Mouse (Mus musculus) adrenal gland, postnatal 14 days (tissue): Measurements from ENCODE around the gene Accs. TPM values are rescaled to one million over a fixed set of nuclear protein-coding genes. Genes with fewer than 3 reads are reported as not detected.

Experiments
- DNase-seq: peaks from one replicate; pipeline ENCODE4 v3.0.0; 2021; ENCODE audit warnings: mixed read lengths
- long read RNA-seq, 2 experiments: library from polyadenylated mRNA; stranded (forward); transcript quantifications; one replicate each; pipeline ENCODE4 v2.0.0; 2021
- total RNA-seq: library from RNA; stranded (reverse); gene quantifications from 2 replicates; pipeline ENCODE4 v1.2.3, GENCODE M21; 2021

The Accs gene
- total RNA-seq, result 6.7 and 11.6 TPM in 2 replicates
- long read RNA-seq, experiment 1, partial matches to known transcripts, result 2 of 4 reads
- long read RNA-seq, experiment 1, other reads (novel, unspliced or antisense), result 2 of 4 reads
- long read RNA-seq, experiment 2, partial matches to known transcripts, result 1 of 4 reads
- long read RNA-seq, experiment 2, other reads (novel, unspliced or antisense), result 3 of 4 reads

DNA sequence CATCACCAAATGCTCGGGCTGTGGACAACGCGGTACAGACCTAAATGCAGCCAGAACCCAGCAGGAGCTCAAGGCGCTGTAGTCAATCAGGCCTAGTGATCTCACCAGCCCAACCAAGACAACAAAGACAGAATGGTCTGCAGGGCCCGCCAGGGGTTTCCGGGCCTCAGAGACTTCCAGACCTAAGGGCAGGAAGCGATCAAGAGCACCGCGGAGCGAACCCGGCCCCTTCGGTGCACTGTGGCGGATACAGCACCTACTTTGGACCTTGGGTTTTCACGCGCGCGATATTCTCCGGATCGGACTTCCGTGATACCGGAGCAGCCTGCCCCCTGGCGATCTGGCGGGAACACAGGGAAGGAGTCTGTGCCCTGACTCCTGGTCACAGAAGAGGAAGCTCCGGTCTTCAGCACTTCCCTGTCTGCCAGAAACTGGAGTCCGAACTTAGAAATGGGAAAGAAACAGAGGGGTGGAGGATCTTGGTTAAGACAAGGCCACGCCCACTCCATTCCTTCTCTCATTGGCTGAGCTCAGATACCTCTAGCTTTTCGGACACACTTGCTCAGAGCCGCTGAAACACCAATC is at the start of gene Accs:
Gene Accs, minus strand, starts transcription at position 439 of the 585 bp plus-strand sequence.
- DNase-seq, result peak; percentile 88

DNA sequence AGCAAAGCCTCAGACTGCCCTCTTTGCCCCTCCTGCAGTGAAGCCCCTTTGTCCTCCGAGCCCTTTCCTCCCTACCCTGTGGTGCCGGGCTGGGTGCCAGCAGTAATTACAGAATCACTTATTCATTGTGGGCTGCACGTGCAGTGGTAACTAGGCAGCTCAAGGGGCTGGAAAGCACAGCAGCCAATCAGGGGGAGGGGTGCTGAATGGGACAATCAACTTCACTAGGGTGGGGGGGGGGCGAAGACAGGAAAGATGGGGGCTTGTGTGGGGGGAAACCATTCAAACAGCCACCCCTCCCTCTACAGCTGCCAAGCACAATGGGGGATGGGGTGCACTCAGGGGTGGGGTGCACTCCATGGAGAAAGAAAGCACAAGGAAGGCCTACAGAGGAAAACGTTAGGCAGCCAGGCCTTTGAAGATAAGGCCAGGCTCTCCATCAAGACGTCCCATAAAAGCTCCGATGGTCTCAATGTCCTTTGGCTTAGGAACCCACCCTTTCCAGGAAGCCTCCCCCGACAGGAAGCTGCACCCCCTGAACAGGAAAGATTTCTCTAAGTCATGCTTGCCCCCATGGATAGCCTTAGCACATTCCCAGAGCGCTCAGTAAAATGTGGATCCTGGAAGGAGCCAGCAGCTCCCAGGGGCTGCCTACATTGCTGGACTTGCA is 42.0 kb upstream of the Accs start:
- DNase-seq, result peak; percentile 67

DNA sequence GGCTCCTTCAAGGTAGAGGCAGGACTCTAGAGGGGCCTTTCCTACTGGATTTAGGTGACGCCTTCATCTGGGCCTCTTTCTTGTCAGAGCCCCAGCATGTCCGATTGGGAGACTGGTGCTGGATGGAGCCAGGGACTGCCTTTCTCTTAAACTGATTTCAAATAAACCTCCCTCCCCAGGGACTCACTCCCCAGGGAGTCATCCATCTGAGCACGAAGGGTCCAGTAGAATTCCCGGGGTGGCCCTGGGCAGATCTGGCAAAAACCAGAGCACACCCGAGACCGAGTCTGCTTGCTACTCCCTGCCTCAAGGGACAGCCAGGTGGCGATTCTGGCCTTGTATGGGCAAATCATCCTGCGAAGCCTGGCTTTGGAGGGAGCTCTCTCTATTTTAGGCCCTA is 40.4 kb upstream of the Accs start:
- peak; percentile 57 for DNase-seq

DNA sequence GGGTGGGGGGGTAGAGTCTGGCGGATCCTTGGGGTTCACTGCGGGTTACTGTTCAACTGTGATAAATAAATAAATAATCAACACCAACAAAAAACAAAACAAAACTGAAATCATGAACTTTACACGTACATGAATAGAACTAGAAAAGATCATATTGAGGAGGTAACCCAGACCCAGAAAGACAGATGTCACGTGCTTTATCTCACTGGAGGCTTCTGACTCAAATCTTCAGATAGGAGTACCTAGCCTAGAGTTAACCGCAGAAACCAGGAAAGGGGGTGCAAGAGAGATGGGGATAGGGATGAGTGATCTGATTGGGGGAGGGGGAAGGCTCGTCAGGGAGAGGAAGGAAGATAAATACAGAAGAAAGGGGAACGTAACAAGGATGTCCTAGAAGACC is 39.3 kb upstream of the Accs start:
- DNase-seq, result no peak

DNA sequence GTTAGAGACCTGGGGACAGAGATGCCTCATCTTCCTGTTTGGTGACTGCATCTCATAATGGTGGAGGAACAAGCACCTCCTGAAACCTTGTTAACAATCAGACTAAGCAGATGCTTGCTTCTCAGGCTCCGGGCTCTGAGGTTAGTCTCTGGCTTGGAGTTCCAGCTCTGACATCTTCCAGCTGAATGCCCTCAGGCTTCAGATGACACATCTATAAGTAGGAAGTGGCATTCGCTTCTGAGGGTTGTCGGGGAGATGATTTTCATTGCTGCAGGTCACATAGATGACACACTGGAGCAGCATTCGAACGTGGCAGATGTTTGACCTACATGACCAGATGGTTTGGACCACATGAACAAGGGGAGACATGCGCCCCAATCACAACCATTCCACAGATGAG is 38.6 kb upstream of the Accs start:
- DNase-seq, result no peak

DNA sequence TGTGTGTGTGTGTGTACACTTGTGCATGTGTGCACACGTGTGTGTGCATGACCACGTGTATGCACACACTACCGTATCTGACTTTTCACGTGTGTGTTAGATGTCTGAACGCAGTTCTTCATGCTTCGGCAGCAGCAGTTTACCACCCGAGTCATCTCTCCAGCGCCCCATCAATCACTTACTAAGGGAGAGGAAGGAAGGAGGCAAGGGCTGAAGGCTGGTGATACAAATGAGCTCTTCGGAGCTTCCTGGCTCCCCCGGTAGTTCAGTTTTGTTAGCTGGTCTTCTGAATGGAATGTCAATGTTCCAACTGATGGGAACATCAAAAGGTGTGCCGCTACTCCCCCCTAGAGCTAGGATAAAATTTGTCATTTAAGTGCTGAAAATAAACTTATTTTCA is 37.5 kb upstream of the Accs start:
- DNase-seq, result no peak

DNA sequence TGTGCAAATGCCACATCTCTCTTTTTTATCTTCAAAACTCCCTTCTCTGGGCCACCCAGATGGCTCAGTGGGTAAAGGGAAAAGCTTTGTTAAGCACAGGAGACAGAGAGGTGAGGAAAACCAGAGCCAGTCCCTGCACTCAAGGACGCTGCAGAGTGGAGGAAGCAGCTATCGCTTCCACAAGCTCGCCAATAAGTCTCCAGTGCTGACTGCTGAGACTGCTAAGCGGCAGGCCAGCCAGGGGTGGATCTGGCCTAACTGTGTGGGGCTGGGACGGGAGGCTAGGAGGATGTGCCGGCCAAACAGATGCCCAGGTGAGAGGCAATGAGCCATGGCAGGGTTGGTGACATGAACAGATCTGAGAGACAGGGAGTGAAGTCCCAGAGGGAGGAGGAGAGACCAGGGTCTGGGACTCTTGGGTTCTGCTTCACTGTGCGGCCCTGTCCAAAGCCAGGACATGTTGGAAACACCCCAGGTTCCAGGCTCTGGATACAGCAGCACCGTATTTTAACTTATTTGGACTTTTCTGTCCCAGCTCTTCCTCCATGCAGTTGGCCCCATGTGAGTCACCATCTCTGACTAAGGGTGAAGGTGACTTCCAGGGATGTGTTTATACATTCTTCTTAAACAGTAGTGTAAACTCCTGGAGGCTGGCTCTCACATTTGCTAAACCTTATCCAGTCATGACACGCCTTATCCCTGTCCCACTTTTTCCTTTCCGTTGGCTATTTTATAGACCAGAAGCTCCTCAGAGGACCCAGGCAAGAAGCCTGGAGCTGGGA is 36.5 kb upstream of the Accs start:
- DNase-seq, result peak; percentile 41

DNA sequence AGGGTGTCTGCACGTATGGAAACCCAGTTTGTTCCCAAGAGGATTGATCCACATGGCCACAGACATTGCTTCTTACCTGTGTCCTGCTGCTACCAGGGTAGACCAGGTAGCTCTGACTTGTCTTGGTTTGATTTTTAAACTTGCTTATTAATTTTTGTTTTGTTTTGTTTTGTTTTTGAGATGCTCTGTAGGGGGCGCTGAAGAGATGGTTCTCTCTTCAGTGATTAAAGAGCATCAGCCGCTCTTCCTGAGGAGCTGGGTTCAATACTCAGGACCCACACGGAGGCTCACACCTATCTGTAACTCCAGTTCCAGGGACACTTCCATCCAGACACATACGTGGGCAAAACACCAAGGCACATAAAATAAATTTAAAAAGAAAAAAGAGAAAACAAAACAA is 33.3 kb upstream of the Accs start:
- DNase-seq, result no peak

DNA sequence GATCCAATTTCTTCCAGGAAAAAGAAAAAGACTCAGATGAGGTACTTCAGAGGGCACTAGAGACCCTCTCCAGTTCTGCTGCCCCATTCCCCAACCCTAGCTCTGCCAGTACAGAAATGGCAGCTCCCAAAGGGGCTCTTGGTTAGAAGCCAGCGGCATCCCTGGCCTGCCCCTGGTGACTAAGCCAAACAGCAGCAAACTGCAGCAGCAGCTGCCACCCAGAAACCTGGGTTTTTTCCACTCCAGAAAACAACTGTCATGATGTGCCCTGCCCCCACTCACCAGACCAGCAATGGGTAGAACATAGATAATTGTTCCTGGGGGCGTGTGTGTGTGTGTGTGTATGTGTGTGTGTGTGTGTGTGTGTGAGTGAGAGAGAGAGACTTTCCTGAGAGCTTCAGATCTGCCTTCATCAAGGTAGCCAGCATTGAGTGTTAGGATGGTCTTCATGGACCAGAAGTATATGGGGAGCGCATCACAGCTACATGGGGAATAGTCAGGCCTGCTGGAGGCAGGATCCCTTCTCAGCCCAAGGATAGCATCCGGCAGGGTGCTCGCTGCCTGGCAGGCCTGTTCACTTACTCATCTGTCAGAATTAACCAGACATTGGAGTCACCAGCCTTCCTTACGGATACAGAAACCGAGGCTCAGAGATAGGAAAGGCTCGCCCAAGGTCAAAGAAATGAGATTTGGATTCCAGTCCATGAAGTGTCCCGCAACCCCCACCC is 32.1 kb upstream of the Accs start:
- peak; percentile 55 for DNase-seq

DNA sequence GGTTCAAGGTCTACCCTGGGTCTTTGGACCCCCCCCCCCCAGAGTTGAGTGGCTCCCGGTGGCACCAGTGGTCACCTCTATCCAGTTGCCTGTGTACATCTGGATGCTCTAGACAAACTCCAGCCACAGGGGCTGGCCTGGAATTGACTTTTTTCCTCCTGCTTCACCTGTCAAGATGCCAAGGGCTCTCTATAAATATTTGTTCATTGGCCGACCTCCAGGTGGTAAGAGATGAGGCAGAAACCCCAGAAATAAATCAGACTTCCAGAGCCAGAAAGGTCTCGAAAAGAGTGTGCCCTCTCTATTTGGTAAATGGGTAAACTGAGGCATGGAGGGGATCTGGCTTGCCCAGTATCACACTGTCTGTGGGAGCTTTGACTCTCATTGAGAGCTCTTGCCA is 31.2 kb upstream of the Accs start:
- no peak for DNase-seq

DNA sequence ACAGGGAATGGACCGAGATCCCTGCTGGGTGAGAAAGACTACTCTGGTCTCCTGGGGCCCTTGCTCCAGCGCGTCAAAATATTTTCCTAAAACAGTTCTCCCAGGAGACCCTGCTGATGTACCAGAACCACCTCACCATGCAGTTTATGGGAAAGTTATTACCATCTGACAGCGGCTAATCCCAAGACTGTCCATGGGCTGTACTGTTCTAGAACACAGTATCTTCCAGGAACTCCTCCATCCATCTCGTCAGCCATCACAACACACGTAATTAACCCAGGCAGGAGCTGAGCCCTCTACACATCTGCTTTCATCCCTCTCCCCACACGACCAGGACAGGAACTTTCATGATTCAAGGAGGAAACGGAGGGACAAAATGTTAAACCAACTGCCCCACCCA is 30.7 kb upstream of the Accs start:
- no peak for DNase-seq

DNA sequence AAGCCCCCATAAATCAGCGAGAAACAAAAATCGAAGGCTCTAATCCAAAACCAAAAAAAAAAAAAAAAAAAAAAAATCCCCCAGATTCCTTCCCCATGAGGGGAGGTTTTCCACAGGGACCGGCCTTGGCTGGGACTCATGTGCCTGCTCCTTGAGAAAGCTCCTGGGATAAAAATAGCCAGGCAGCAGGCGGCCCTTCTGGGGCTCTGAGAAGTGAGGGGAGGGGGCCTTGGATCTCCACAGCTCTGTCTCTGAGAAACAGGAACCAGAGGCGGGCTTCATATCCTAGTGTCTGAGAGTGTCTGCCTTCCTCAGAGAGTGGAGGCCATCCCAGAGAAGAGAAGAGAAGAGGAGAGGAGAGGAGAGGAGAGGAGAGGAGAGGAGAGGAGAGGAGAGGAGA is 27.3 kb upstream of the Accs start:
- DNase-seq, result no peak

DNA sequence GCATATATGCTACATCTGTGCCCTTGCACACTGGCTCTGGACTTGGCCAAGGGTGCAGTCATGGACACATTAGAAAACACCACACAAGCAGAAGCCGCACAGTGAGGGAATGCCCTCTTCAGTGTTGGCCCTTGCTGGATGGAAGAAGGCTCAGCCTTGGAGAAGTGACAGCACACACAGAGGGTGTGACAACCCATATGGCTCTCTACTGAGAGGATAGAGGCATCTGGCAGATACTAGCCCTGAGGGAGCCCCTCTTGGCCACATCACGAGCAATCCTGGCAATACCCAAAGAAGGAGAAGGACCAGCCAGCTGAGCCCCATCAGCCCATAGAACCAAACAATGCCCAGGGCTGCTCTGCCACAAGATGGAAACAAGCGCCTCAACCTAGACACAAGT is 24.9 kb upstream of the Accs start:
- DNase-seq, result no peak

DNA sequence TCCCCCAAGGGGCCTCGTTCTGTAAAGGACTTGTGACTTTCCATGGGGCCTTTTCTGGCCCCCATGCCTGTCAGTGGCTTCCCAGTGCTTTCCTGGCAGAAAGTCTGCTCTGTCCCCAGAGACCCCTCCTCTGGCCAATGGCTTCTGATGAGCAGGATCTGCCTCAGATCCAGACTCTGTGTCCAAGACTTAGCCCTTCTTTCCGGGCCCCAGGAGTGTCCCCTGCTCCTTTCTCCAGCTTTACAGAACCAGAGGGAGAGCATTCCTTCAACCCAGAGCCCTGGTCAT is 24.4 kb upstream of the Accs start:
- no peak for DNase-seq

DNA sequence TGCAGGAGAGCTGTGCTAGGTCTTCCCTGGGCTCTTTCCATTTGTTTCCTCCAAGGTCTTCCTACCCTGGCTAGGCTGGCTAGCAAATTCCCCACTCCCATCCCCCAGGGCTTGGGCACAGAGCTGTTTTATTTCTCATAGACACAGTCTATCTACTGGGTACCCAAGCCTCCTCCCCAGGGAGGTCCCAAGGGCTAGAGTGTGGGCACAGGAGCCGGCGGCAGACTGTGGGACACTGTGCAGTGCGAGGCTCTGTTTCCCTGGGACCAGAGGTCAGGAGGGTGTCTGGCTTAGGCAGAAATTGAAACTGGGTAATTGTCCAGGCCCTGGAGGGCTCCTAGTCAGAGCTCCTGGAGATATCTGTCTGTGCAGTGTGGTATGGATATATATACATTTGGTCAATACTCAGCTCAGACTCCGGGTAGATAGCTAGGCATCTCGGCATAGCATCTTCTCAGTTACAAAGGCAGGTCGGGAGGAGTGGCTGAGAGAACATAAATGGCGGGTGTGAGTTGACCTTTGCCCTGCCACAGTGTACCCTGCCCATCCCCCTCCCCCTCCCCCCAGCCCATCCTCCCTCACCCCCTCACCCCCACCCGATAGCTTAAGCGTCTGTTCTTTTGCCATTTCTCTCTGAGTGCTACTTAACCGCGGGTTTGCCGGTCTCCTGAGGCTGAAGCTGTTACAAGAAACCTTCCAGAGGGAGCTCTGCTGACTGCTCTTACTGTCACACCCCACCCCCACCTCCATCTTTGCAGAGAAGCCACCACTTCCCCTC is 23.9 kb upstream of the Accs start:
- DNase-seq, result no peak

DNA sequence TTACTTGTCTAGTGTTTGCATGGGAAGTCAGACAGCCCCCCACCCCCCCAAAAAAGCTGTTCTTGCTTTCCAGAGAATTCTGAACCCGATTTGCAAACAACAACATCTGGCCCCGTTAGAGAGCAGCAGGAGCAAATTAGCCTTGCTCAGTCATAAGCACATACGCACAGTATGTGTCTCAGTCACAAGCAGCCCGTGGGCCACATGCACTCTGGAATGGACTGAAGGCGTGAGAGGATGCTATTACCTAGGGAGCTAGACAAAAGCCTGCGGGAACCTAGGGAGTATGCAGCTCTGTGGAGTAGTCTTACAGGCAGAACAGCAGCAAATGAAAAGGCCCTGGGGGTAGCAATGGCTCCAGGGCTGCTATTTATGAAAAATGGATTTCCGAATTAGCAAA is 22.5 kb upstream of the Accs start:
- no peak for DNase-seq

DNA sequence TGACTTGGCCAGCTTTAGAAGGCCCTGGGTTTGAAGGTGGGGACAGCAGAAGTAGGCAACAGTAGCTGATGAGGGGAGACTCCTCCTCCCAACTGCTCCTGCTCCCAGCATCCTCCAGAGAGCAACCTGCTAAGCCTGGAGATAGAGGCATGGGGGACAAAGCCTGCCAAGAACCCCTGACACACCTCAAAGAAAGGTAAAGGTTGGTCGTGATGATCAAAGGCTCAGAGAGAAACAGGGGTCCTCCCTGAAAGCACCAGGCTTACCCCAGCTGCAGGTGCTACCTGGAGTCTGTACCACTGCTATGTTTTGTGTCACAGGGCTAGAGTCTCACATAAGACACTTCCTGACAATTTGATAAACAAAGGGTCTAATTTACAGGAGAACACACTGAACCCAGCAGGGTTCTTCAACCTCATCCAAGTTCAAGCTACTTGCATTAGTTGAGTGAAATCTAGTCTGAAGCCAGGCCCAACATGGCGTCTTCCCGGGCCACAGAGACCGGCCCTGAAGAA is 21.7 kb upstream of the Accs start:
- no peak for DNase-seq

DNA sequence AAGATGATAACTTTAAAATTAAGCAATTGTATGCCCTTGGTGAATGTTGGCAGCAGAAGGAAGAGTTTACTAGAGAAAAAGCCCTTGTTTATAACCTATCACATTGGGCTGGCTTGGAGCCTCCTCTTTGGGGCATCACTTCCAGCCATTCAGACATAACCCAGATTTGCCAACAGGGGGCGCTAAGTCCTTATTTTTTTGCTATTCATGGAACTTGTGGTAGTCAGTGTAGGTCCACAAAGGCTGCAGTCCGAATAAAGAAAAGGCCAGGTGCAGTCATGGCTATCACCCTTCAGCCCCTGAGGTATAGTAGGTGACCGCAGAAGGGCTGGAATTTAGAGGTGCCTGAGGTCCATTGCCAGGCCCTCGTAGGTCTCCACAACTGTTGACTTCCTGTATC is 21.1 kb upstream of the Accs start:
- DNase-seq, result peak; percentile 90

DNA sequence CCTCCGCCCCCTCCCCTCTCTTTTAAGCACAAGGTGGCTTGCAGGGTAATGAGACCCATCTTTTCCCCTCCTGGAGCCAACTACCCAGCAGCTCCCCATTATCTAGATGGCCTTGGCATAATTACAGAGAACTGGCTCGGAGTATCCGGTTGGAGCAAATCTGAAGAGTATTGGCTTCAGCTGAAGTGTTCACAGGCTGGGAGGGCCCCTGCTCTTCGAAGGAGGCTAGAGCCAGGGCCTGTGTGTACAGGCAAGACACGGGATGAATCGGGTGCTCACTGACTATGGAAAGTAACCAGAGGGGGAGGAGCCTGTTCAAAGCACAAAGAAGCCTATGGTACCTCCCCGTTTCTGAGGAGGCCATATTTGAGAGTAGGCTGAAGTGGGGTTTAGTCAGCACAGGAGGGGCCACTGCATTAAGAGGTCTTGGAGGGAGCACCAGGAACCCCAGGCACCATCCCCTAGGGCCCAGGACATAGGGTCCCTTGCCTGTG is 19.4 kb upstream of the Accs start, which contains the start of gene Accsl:
Gene Accsl, minus strand, starts transcription at position 51 of the 494 bp plus-strand sequence.
- DNase-seq, result no peak

DNA sequence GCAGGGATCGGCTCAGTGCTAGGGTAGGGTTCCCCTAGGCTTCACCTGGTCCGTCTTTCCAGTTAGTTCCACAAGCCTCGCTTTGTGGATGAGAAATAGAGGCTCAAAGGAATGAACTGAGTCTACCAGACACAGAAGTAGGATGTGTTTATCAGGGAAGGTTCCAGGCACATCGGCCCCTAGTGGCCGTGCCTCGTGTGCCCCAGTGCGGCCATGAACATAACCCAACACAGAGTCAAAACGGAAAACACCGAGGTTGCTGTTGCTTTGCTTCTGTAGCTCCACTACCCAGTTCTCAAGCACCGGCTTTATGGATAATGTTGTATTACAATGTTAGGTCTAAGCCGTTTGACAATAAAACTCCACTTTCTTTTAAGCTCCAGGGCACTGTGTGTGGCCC is 18.8 kb upstream of the Accs start:
- no peak for DNase-seq

DNA sequence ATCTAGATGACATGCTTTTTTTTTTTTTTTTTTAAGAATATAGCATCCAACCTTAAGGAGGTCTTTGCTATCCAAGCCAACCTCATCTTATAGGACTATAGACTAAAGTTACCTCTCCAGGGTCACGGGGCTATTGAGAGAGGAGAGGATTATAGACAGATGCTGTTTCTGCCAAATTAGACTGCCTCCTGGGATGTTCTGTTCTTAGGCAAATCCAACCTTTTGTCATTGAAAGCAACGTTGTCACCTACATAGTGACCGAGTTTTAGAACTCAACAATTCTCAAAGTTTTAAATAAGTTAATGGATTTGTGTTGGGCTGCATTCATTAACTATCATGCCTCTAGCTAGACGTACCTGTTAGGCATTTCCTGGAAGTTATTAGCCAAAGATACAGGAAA is 13.5 kb upstream of the Accs start:
- no peak for DNase-seq

DNA sequence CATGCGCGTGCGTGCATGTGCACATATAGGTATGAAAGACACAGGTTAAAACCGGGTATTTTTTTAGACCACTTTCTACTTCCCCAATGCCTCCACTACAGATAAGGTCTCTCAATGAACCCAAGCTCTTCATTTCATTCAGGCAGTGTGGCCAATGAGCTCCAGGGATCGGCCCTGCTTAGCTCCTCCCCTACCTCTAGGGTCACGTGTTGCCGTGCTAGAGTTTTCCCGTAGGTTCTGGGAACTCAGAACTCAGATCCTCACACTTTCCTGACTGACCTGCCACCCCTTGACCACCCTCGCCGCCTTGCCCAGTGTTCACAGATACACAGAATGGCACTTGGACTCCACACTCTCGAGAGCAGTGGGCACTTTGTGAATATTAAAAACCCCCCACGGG is 9.1 kb upstream of the Accs start:
- no peak for DNase-seq
